Mouse (Mus musculus) myocyte (in vitro differentiated cells): ENCODE measurements at regions not wholly inside any gene's neighbourhood (a gene's known extent, or its start where the extent isn't known, plus 50 kb on each side); places are given as distances from the start of the nearest gene placed in this dataset.
"Not testable (repeated sequence)": the region's sequence is repeated elsewhere in the genome, so short reads cannot be mapped to it uniquely, and the experiment has no call there.

ENCODE experiments used
- H3K27me3 ChIP-seq: one replicate; pipeline ENCODE4 v1.6.1; 2011; ENCODE audit not compliant: control insufficient read depth, insufficient read depth, insufficient read length
- H3K36me3 ChIP-seq: one replicate; pipeline ENCODE4 v1.6.1; 2011; ENCODE audit not compliant: control insufficient read depth, insufficient read depth
- H3K4me2 ChIP-seq: one replicate; pipeline ENCODE4 v1.6.1; 2011; ENCODE audit warnings: low read depth, control low read depth
- H3K4me3 ChIP-seq: one replicate; pipeline ENCODE4 v1.5.1; 2011; ENCODE audit warnings: mild to moderate bottlenecking, control low read depth, moderate library complexity
- H3K79me2 ChIP-seq: one replicate; pipeline ENCODE4 v1.6.1; 2011; ENCODE audit not compliant: control insufficient read depth, insufficient read depth
- H3ac ChIP-seq: one replicate; pipeline ENCODE4 v1.6.1; 2011; ENCODE audit not compliant: control insufficient read depth, insufficient read length
- CEBPB ChIP-seq: IDR thresholded peaks from 2 replicates; pipeline ENCODE4 v1.6.1; 2011; ENCODE audit warnings: mild to moderate bottlenecking, moderate library complexity; ENCODE audit not compliant: poor library complexity, insufficient read depth, severe bottlenecking
- E2F4 ChIP-seq: IDR thresholded peaks from one replicate; pipeline ENCODE4 v1.6.1; 2011; ENCODE audit warnings: mild to moderate bottlenecking, control low read depth, moderate library complexity; ENCODE audit not compliant: insufficient read depth
- MAX ChIP-seq: IDR thresholded peaks from one replicate; pipeline ENCODE4 v1.6.1; 2011; ENCODE audit warnings: low read depth, mild to moderate bottlenecking, control low read depth
- MYOD1 ChIP-seq, 3 experiments: IDR thresholded peaks; one replicate each; pipeline ENCODE4 v1.6.1; 2011; ENCODE audit warnings: control low read depth in 2 of 3, low read depth in 2 of 3, mild to moderate bottlenecking in 2 of 3, moderate library complexity in 1 of 3; ENCODE audit not compliant: insufficient read length in 2 of 3, control insufficient read depth in 1 of 3
- MYOG ChIP-seq, 3 experiments: IDR thresholded peaks; one replicate each; pipeline ENCODE4 v1.6.1; 2011; ENCODE audit warnings: control low read depth in 2 of 3, low read depth in 2 of 3, mild to moderate bottlenecking in 2 of 3; ENCODE audit not compliant: insufficient read length in 2 of 3, control insufficient read depth in 1 of 3, insufficient read depth in 1 of 3
- POLR2A ChIP-seq: IDR thresholded peaks from one replicate; pipeline ENCODE4 v1.6.1; 2011; ENCODE audit warnings: low read depth, mild to moderate bottlenecking, control low read depth, moderate library complexity; ENCODE audit not compliant: insufficient read length
- POLR2AphosphoS2 ChIP-seq: IDR thresholded peaks from one replicate; pipeline ENCODE4 v1.6.1; 2011; ENCODE audit warnings: low read depth, control low read depth; ENCODE audit not compliant: insufficient read length
- REST ChIP-seq: IDR thresholded peaks from one replicate; pipeline ENCODE4 v1.6.1; 2011; ENCODE audit warnings: mild to moderate bottlenecking, control low read depth, moderate library complexity; ENCODE audit not compliant: insufficient read depth, insufficient read length
- SRF ChIP-seq: IDR thresholded peaks from one replicate; pipeline ENCODE4 v1.6.1; 2011; ENCODE audit warnings: low read depth; ENCODE audit not compliant: control insufficient read depth, insufficient read length
- TCF12 ChIP-seq: IDR thresholded peaks from one replicate; pipeline ENCODE4 v1.6.1; 2011; ENCODE audit warnings: mild to moderate bottlenecking, control low read depth; ENCODE audit not compliant: poor library complexity, insufficient read depth, severe bottlenecking
- TCF3 ChIP-seq: IDR thresholded peaks from one replicate; pipeline ENCODE4 v1.6.1; 2011; ENCODE audit warnings: low read depth, control low read depth; ENCODE audit not compliant: insufficient read length
- USF1 ChIP-seq: IDR thresholded peaks from one replicate; pipeline ENCODE4 v1.6.1; 2011; ENCODE audit warnings: low read depth, mild to moderate bottlenecking, control low read depth, moderate library complexity

GRCm38 (mm10) chr16:73155447-73155846, 847.3 kb downstream of the Robo1 start:
- Histone ChIP-seq H3K36me3 (no peaks in the 10 kb centered on the region), H3K27me3 (no peaks in the 10 kb centered on the region), H3K4me2 (no peak overlapping the region), H3K79me2 (no peaks in the 10 kb centered on the region), H3K4me3 (no peak overlapping the region), H3ac (no peak overlapping the region)
- TF ChIP-seq E2F4 (no peak), REST (no peak), MYOG (IDR thresholded peaks at IDR 0.05; ENCODE audit: control insufficient read depth in 1 of 3, insufficient read depth in 1 of 3, insufficient read length in 2 of 3, low read depth in 2 of 3) (no peak), MAX (no peak), CEBPB (no peak), SRF (no peak), USF1 (no peak), MYOD1 (IDR thresholded peaks at IDR 0.05; ENCODE audit: control insufficient read depth in 1 of 3, insufficient read length in 2 of 3, low read depth in 2 of 3) (no peak), POLR2A (no peak), TCF3 (no peak), POLR2AphosphoS2 (no peak)

GRCm38 (mm10) chr16:73127927-73128326, 819.8 kb downstream of the Robo1 start:
- not testable (repeated sequence) for H3K27me3 ChIP-seq, H3ac ChIP-seq, H3K4me2 ChIP-seq, H3K79me2 ChIP-seq, H3K4me3 ChIP-seq, H3K36me3 ChIP-seq

DNA sequence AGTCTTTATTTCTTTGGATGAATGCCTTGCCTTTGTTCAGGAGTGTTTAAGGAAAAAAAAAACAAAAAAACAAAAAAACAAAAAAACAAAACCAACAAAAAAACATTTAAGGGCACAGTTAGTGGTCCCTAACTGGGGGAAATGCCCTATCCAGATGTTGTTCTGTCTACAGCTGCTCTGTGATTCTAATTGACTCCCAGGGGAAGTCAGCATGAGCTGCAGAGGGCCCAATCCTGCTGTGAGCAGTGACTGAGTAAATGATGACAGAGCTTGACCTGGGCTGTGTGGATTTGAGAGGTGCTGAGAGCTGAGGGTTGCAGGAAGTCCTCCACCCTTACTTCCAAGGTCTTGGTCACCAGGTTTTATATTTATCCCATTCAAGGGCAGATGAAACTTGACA, 812.5 kb downstream of the Robo1 start:
- no peaks in the 10 kb centered on the region for H3K27me3 ChIP-seq
- no peaks in the 10 kb centered on the region for H3K79me2 ChIP-seq
- no peak overlapping the region for H3K4me2 ChIP-seq
- no peak for TF ChIP-seq MAX
- no peak for TF ChIP-seq MYOD1 (IDR thresholded peaks at IDR 0.05; ENCODE audit: control insufficient read depth in 1 of 3, insufficient read length in 2 of 3, low read depth in 2 of 3)
- TF ChIP-seq SRF: no peak
- no peak for TF ChIP-seq USF1
- TF ChIP-seq TCF12: no peak
- TF ChIP-seq TCF3: no peak
- TF ChIP-seq CEBPB: no peak
- TF ChIP-seq REST: no peak
- TF ChIP-seq POLR2AphosphoS2: no peak
- TF ChIP-seq MYOG (IDR thresholded peaks at IDR 0.05; ENCODE audit: control insufficient read depth in 1 of 3, insufficient read depth in 1 of 3, insufficient read length in 2 of 3, low read depth in 2 of 3): no peak
- TF ChIP-seq E2F4: no peak
- no peak for TF ChIP-seq POLR2A
- no peak overlapping the region for H3K4me3 ChIP-seq
- H3ac ChIP-seq: no peak overlapping the region
- no peaks in the 10 kb centered on the region for H3K36me3 ChIP-seq

GRCm38 (mm10) chr16:73117338-73117737, 809.2 kb downstream of the Robo1 start:
- Histone ChIP-seq H3ac (no peak overlapping the region), H3K27me3 (no peaks in the 10 kb centered on the region), H3K36me3 (no peaks in the 10 kb centered on the region), H3K4me3 (no peak overlapping the region), H3K4me2 (no peak overlapping the region), H3K79me2 (no peaks in the 10 kb centered on the region)
- TF ChIP-seq MAX: no peak
- no peak for TF ChIP-seq TCF12
- no peak for TF ChIP-seq E2F4
- no peak for TF ChIP-seq CEBPB

DNA sequence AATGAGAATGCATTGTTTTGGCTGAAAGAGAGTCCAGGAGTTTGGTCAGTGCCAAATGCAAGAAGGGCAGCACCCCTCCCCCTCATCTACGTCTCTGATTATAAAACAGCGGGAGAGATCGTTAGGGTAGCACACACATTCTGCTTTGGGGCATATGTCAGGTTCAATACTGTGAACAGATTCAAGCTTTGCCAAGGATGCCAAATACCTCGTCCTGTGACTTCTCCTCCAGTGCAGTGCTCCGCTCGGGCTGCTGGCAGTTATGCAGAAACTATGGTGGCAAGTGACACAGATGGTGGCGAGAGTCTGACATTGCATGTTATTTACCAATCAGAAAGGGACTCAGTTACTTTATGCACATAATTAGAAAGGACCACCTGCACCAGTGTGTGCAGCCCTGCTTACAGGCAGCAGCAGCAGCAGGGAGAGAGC, 799.9 kb downstream of the Robo1 start:
- no peaks in the 10 kb centered on the region for H3K36me3 ChIP-seq
- no peak overlapping the region for H3ac ChIP-seq
- no peaks in the 10 kb centered on the region for H3K79me2 ChIP-seq
- H3K4me2 ChIP-seq: no peak overlapping the region
- TF ChIP-seq SRF (no peak), USF1 (no peak), E2F4 (no peak), TCF3 (no peak), POLR2AphosphoS2 (no peak), MYOD1 (IDR thresholded peaks at IDR 0.05; ENCODE audit: control insufficient read depth in 1 of 3, insufficient read length in 2 of 3, low read depth in 2 of 3) (no peak), MYOG (IDR thresholded peaks at IDR 0.05; ENCODE audit: control insufficient read depth in 1 of 3, insufficient read depth in 1 of 3, insufficient read length in 2 of 3, low read depth in 2 of 3) (no peak), POLR2A (no peak), TCF12 (no peak), CEBPB (no peak), MAX (no peak), REST (no peak)
- no peaks in the 10 kb centered on the region for H3K27me3 ChIP-seq
- H3K4me3 ChIP-seq: no peak overlapping the region
